In genomic region chr11:32141034-32141433, GRCm38 (mm10) we compare ENCODE assay signal across 9 mouse cellular contexts. TPM values are rescaled to one million over a fixed set of nuclear protein-coding genes. Genes with fewer than 3 reads are reported as not detected.
A peak's percentile ranks its signal among the peaks of the same experiment; 100 is the strongest.
DNase-seq lines count a peak whose midpoint lies in the region; ATAC-seq and TF ChIP-seq lines count a peak whose summit lies in the region.
"Had no signal": no experiment of that assay in that cellular context is flagged by ENCODE, and none has a peak within 500 bp of the region (broad histone marks: within the 10 kb centered on the region; RNA-seq: fewer than 3 reads in every experiment).

No protein-coding gene starts in this region.

- H3K27ac ChIP-seq in forebrain, embryonic 11.5 days (ENCODE audit: low read depth, low read length) = no peak overlapping the region
- peak overlapping the region; percentile 89 for H3K27ac ChIP-seq in hindbrain, embryonic 13.5 days
- H3K27ac ChIP-seq in lung, postnatal 0 days (ENCODE audit: low read length) = no peak overlapping the region

- peak; percentile 96 for TF ChIP-seq CTCF in brain, embryonic 14.5 days (IDR thresholded peaks at IDR 0.05; ENCODE audit: borderline replicate concordance, extremely low read depth, insufficient read depth, insufficient read length)
- peak; percentile 90 for TF ChIP-seq CTCF in lung, postnatal 0 days (IDR thresholded peaks at IDR 0.05)

- H3K9ac ChIP-seq in forebrain, embryonic 11.5 days (ENCODE audit: low read length) = no peak overlapping the region
- no peak overlapping the region for H3K9ac ChIP-seq in hindbrain, embryonic 13.5 days
- no peak overlapping the region for H3K9ac ChIP-seq in lung, postnatal 0 days (replicated peaks; ENCODE audit: low read depth)

- H3K36me3 ChIP-seq in forebrain, embryonic 11.5 days (ENCODE audit: control insufficient read depth, insufficient read depth, low read length) = no peaks in the 10 kb centered on the region
- H3K36me3 ChIP-seq in hindbrain, embryonic 13.5 days = no peaks in the 10 kb centered on the region
- H3K36me3 ChIP-seq in lung, postnatal 0 days (ENCODE audit: insufficient read depth, low read length) = no peaks in the 10 kb centered on the region

- DNase-seq in 3T3-L1 (ENCODE audit: low read depth, low spot score) = peak; percentile 69
- DNase-seq in CD8-positive naive resting alpha-beta T cell, adult 2 months (ENCODE audit: low read depth in 2 of 2, low spot score in 2 of 2) = peak; percentile 79 to 85
- DNase-seq in brain, embryonic 14.5 days (ENCODE audit: low read depth) = peak; percentile 81
- peak; percentile 88 for DNase-seq in forebrain, embryonic 11.5 days (ENCODE audit: low spot score)
- DNase-seq in lung, postnatal 0 days (ENCODE audit: low spot score) = peak; percentile 51
- DNase-seq in retina, embryonic 14.5 days (ENCODE audit: low spot score) = peak; percentile 84
- peak; percentile 40 for DNase-seq in yolk sac, embryonic 10.5 days (ENCODE audit: low spot score)

- H3K9me3 ChIP-seq in forebrain, embryonic 11.5 days (ENCODE audit: control insufficient read depth, low read length) = no peaks in the 10 kb centered on the region
- H3K9me3 ChIP-seq in hindbrain, embryonic 13.5 days = no peaks in the 10 kb centered on the region
- H3K9me3 ChIP-seq in lung, postnatal 0 days (ENCODE audit: low read length) = no peaks in the 10 kb centered on the region

- no peaks in the 10 kb centered on the region for H3K27me3 ChIP-seq in forebrain, embryonic 11.5 days (ENCODE audit: control insufficient read depth, insufficient read depth, low read length)
- H3K27me3 ChIP-seq in hindbrain, embryonic 13.5 days = no peaks in the 10 kb centered on the region
- H3K27me3 ChIP-seq in lung, postnatal 0 days (replicated peaks; ENCODE audit: insufficient read depth, low read length) = no peaks in the 10 kb centered on the region

- TF ChIP-seq EP300 in lung, postnatal 0 days (IDR thresholded peaks at IDR 0.05) = no peak

- no peak for TF ChIP-seq POLR2A in brain, embryonic 14.5 days (IDR thresholded peaks at IDR 0.05; ENCODE audit: borderline replicate concordance, extremely low read depth, insufficient read depth, insufficient read length, poor library complexity, severe bottlenecking)

- H3K4me3 ChIP-seq in forebrain, embryonic 11.5 days (ENCODE audit: low read depth, low read length) = no peak overlapping the region
- no peak overlapping the region for H3K4me3 ChIP-seq in hindbrain, embryonic 13.5 days
- no peak overlapping the region for H3K4me3 ChIP-seq in lung, postnatal 0 days (ENCODE audit: low read depth, low read length)
- H3K4me3 ChIP-seq: myocyte had no signal

- ATAC-seq in forebrain, embryonic 11.5 days (replicated peaks; ENCODE audit: low FRiP score) = no peak
- 0 out of 2 replicates have a peak, but pooled peaks have one; percentile 6 for ATAC-seq in hindbrain, embryonic 13.5 days (ENCODE audit: low FRiP score)
- no peak for ATAC-seq in lung, postnatal 0 days

- no peak overlapping the region for H3K4me2 ChIP-seq in forebrain, embryonic 11.5 days (ENCODE audit: low read depth, low read length, severe bottlenecking)
- no peak overlapping the region for H3K4me2 ChIP-seq in hindbrain, embryonic 13.5 days
- H3K4me2 ChIP-seq in lung, postnatal 0 days (replicated peaks; ENCODE audit: low read depth, low read length) = no peak overlapping the region

- H3K4me1 ChIP-seq in forebrain, embryonic 11.5 days (replicated peaks; ENCODE audit: control insufficient read depth, insufficient read depth, low read length) = peaks cover 12% of the 10 kb centered on the region
- peaks cover 50% of the 10 kb centered on the region for H3K4me1 ChIP-seq in hindbrain, embryonic 13.5 days (replicated peaks)
- no peaks in the 10 kb centered on the region for H3K4me1 ChIP-seq in lung, postnatal 0 days (ENCODE audit: insufficient read depth, low read depth, low read length)

- 19% methylated on average over 2 of the region's 2 CpGs for WGBS in forebrain, embryonic 11.5 days
- WGBS in hindbrain, embryonic 13.5 days = 16% methylated on average over 2 of the region's 2 CpGs
- 14% methylated on average over 2 of the region's 2 CpGs for WGBS in lung, postnatal 0 days

RNA-seq across cellular contexts. Expression of gene Il9r, which starts 59.0 kb away (rescaled TPM):
- 0.11 TPM in 1 of 2 replicates, not detected in the other for polyA plus RNA-seq in brain, embryonic 14.5 days (2012; rRNA removed)
- polyA plus RNA-seq in forebrain, embryonic 11.5 days (2014; fragmentation: Nextera tagmentation; extraction: Ambion mirVana) = not detected in 2 replicates
- polyA plus RNA-seq in hindbrain, embryonic 13.5 days (2015; fragmentation: Nextera tagmentation; extraction: Ambion mirVana) = not detected in 2 replicates
- 0.05 TPM in 1 of 2 replicates, not detected in the other for polyA plus RNA-seq in lung, postnatal 0 days (2015; fragmentation: Nextera tagmentation; extraction: Ambion mirVana)
